Mouse (Mus musculus) ES-E14 (cell line): ENCODE results near the gene Srbd1. TPM values are rescaled to one million over a fixed set of nuclear protein-coding genes. Genes with fewer than 3 reads are reported as not detected.

ENCODE experiments used
- DNase-seq: peaks from one replicate; pipeline ENCODE4 v3.0.0-alpha.2; 2013; ENCODE audit warnings: low read depth, low spot score
- H3K27ac ChIP-seq: 2 replicates; pipeline ENCODE4 v1.5.1; 2012; ENCODE audit warnings: low read depth, mild to moderate bottlenecking, low read length, moderate library complexity, mixed read lengths; ENCODE audit not compliant: poor library complexity, insufficient read depth, severe bottlenecking
- H3K36me3 ChIP-seq: 2 replicates; pipeline ENCODE4 v1.6.1; 2012; ENCODE audit warnings: mild to moderate bottlenecking, low read length, moderate library complexity, mixed read lengths; ENCODE audit not compliant: control insufficient read depth, poor library complexity, insufficient read depth, severe bottlenecking
- H3K4me1 ChIP-seq, 2 experiments: fragments of 150-350 bp in 1 of 2; sonication (generic) in 1 of 2; 2 replicates each; pipeline ENCODE4 v1.6.1; 2012; ENCODE audit warnings: low read length in 2 of 2, mild to moderate bottlenecking in 1 of 2, mixed read lengths in 1 of 2; ENCODE audit not compliant: control insufficient read depth in 2 of 2, insufficient read depth in 2 of 2, poor library complexity in 1 of 2
- H3K4me3 ChIP-seq, 2 experiments: fragments of 150-350 bp in 1 of 2; sonication (generic) in 1 of 2; 2 replicates each; pipeline ENCODE4 v1.5.1; 2012; ENCODE audit warnings: low read length in 2 of 2, low read depth in 1 of 2, mild to moderate bottlenecking in 1 of 2, mixed read lengths in 1 of 2; ENCODE audit not compliant: insufficient read depth in 1 of 2, poor library complexity in 1 of 2, severe bottlenecking in 1 of 2
- H3K9ac ChIP-seq: 2 replicates; pipeline ENCODE4 v1.6.1; 2012; ENCODE audit warnings: low read depth, mild to moderate bottlenecking, low read length, mixed read lengths; ENCODE audit not compliant: poor library complexity, insufficient read depth, severe bottlenecking
- H3K9me3 ChIP-seq: fragments of 150-350 bp; sonication (generic); 2 replicates; pipeline ENCODE4 v1.6.1; 2012; ENCODE audit warnings: low read depth, mild to moderate bottlenecking, low read length; ENCODE audit not compliant: control insufficient read depth, insufficient read depth
- CHD2 ChIP-seq: IDR thresholded peaks from 2 replicates; pipeline ENCODE4 v1.6.1; 2014; ENCODE audit warnings: mild to moderate bottlenecking, low read depth, low read length, inconsistent platforms
- HCFC1 ChIP-seq: IDR thresholded peaks from 2 replicates; pipeline ENCODE4 v1.6.1; 2012; ENCODE audit warnings: low read length, inconsistent platforms, borderline replicate concordance; ENCODE audit not compliant: insufficient read depth
- MAFK ChIP-seq: IDR thresholded peaks from 2 replicates; pipeline ENCODE4 v1.6.1; 2014; ENCODE audit warnings: mild to moderate bottlenecking, low read depth, low read length, inconsistent platforms; ENCODE audit not compliant: insufficient read depth
- ZC3H11A ChIP-seq: IDR thresholded peaks from 2 replicates; pipeline ENCODE4 v1.6.1; 2012; ENCODE audit warnings: low read depth, mild to moderate bottlenecking, inconsistent platforms, low read length, borderline replicate concordance
- ZNF384 ChIP-seq: IDR thresholded peaks from 2 replicates; pipeline ENCODE4 v1.6.1; 2012; ENCODE audit warnings: low read depth, low read length, inconsistent platforms
- in situ Hi-C, 2 experiments: fragments of 600-800 bp; cut with MboI; formaldehyde crosslinking; loops; one replicate each; pipeline ENCODE4 v1.15.1; 2025; ENCODE audit warnings: low sequenced_read_pairs in 2 of 2, inconsistent platforms in 1 of 2; ENCODE audit not compliant: unreplicated experiment in 2 of 2
- total RNA-seq: library from RNA; depleted of rRNA; stranded (reverse); fragments of 300-350 nt; gene quantifications from 2 replicates; pipeline ENCODE4 v1.2.3, GENCODE M21; 2012

Gene Srbd1
- total RNA-seq, 1 experiment, result 39.1 TPM

GRCm38 (mm10) chr17:86134461-86134860 is 10.5 kb downstream of the Srbd1 start:
- Histone ChIP-seq H3K9me3 (no peaks in the 10 kb centered on the region), H3K27ac (no peak overlapping the region), H3K4me1 (peaks cover 2 to 10% of the 10 kb centered on the region in 2 experiments; a peak in 3 of 4 replicates), H3K36me3 (peaks cover 30% of the 10 kb centered on the region), H3K9ac (no peak overlapping the region; the same call in 1 of the 2 replicates), H3K4me3 (no peak overlapping the region)
- DNase-seq, result no peak
- in situ Hi-C loops, result no loop called here
- TF ChIP-seq HCFC1 (no peak), CHD2 (no peak), ZNF384 (no peak), ZC3H11A (no peak), MAFK (no peak)

GRCm38 (mm10) chr17:86132534-86132933 is 12.4 kb downstream of the Srbd1 start:
- H3K27ac ChIP-seq, result no peak overlapping the region
- no peak overlapping the region for H3K9ac ChIP-seq
- H3K9me3 ChIP-seq, result no peaks in the 10 kb centered on the region
- no peak for DNase-seq
- H3K36me3 ChIP-seq, result peaks cover 23% of the 10 kb centered on the region
- H3K4me3 ChIP-seq, result no peak overlapping the region
- in situ Hi-C loops, result no loop called here
- H3K4me1 ChIP-seq, result peaks cover 2 to 10% of the 10 kb centered on the region in 2 experiments; a peak in 3 of 4 replicates
- TF ChIP-seq ZC3H11A, result no peak
- TF ChIP-seq ZNF384, result no peak
- TF ChIP-seq MAFK, result no peak
- TF ChIP-seq HCFC1, result no peak
- no peak for TF ChIP-seq CHD2

- Histone ChIP-seq H3K4me3 (no peak overlapping the region), H3K9ac (no peak overlapping the region), H3K36me3 (peaks cover 14% of the 10 kb centered on the region), H3K27ac (no peak overlapping the region), H3K9me3 (no peaks in the 10 kb centered on the region), H3K4me1 (no peaks in the 10 kb centered on the region)
- in situ Hi-C loops, result no loop called here
- TF ChIP-seq HCFC1 (no peak), MAFK (no peak), ZNF384 (no peak), CHD2 (no peak)
- DNase-seq, result no peak
These were observed 16.8 kb downstream of the Srbd1 start for GRCm38 (mm10) chr17:86128198-86128597.

GRCm38 (mm10) chr17:86125908-86126307 is 19.1 kb downstream of the Srbd1 start:
- H3K36me3 ChIP-seq, result peaks cover 23% of the 10 kb centered on the region
- no peak overlapping the region for H3K4me3 ChIP-seq
- H3K9me3 ChIP-seq, result no peaks in the 10 kb centered on the region
- no peak overlapping the region for H3K9ac ChIP-seq
- in situ Hi-C loops, result no loop called here
- H3K27ac ChIP-seq, result no peak overlapping the region
- H3K4me1 ChIP-seq, result no peaks in the 10 kb centered on the region
- no peak for DNase-seq
- TF ChIP-seq HCFC1, result no peak
- TF ChIP-seq MAFK, result no peak
- no peak for TF ChIP-seq CHD2
- no peak for TF ChIP-seq ZC3H11A
- no peak for TF ChIP-seq ZNF384

GRCm38 (mm10) chr17:86123146-86123545 is 21.8 kb downstream of the Srbd1 start:
- Histone ChIP-seq H3K27ac (no peak overlapping the region), H3K4me3 (no peak overlapping the region), H3K4me1 (no peaks in the 10 kb centered on the region), H3K9ac (no peak overlapping the region), H3K36me3 (peaks cover 21% of the 10 kb centered on the region), H3K9me3 (no peaks in the 10 kb centered on the region)
- DNase-seq, result no peak
- TF ChIP-seq CHD2 (no peak), MAFK (no peak), ZNF384 (no peak), ZC3H11A (no peak), HCFC1 (no peak)
- in situ Hi-C loops, result no loop called here
